Mouse (Mus musculus) layer of hippocampus, adult 9-10 months (tissue): ENCODE results near the gene Vipr1.

Experiments used
- DNase-seq: peaks from one replicate; pipeline ENCODE4 v3.0.0; 2022; ENCODE audit warnings: low spot score

Vipr1 gene

GRCm38 (mm10) chr9:121677476-121677875 lies 35.0 kb downstream of the Vipr1 start:
- no peak for DNase-seq

GRCm38 (mm10) chr9:121679549-121679948 lies 37.0 kb downstream of the Vipr1 start:
- DNase-seq, result no peak

- DNase-seq, result no peak
Observed at GRCm38 (mm10) chr9:121681191-121681590, 38.7 kb downstream of the Vipr1 start.

- no peak for DNase-seq
Observed at GRCm38 (mm10) chr9:121682037-121682680, 39.6 kb downstream of the Vipr1 start.

GRCm38 (mm10) chr9:121684702-121685101 lies 42.2 kb downstream of the Vipr1 start:
- no peak for DNase-seq

GRCm38 (mm10) chr9:121690200-121690651 lies 47.7 kb downstream of the Vipr1 start:
- DNase-seq, result no peak

- no peak for DNase-seq
Observed at GRCm38 (mm10) chr9:121690734-121691133, 48.2 kb downstream of the Vipr1 start.

- DNase-seq, result no peak
Observed at GRCm38 (mm10) chr9:121694736-121695135, 52.2 kb downstream of the Vipr1 start.

- DNase-seq, result no peak
Observed at GRCm38 (mm10) chr9:121696626-121697025, 54.1 kb downstream of the Vipr1 start.

- no peak for DNase-seq
Observed at GRCm38 (mm10) chr9:121697150-121698049, 54.9 kb downstream of the Vipr1 start.

GRCm38 (mm10) chr9:121704261-121704645 lies 61.7 kb downstream of the Vipr1 start:
- DNase-seq, result no peak

- peak; percentile 72 for DNase-seq
Observed at GRCm38 (mm10) chr9:121704646-121705625, 62.4 kb downstream of the Vipr1 start, which contains the start of gene Sec22c. Gene Sec22c (minus strand): TSS chr9:121705490.

GRCm38 (mm10) chr9:121706029-121706675 lies 63.6 kb downstream of the Vipr1 start:
- no peak for DNase-seq

- DNase-seq, result no peak
Observed at GRCm38 (mm10) chr9:121707801-121708200, 65.3 kb downstream of the Vipr1 start.

GRCm38 (mm10) chr9:121708506-121709486 lies 66.3 kb downstream of the Vipr1 start:
- no peak for DNase-seq

- DNase-seq, result peak; percentile 96
Observed at GRCm38 (mm10) chr9:121709898-121710583, 67.5 kb downstream of the Vipr1 start, which contains the start of gene Ss18l2. Gene Ss18l2 (plus strand): TSS chr9:121710329.

GRCm38 (mm10) chr9:121710584-121710975 lies 68.1 kb downstream of the Vipr1 start:
- no peak for DNase-seq

- no peak for DNase-seq
Observed at GRCm38 (mm10) chr9:121717048-121717447, 74.5 kb downstream of the Vipr1 start.

GRCm38 (mm10) chr9:121718070-121718705 lies 75.7 kb downstream of the Vipr1 start:
- no peak for DNase-seq
